Mouse (Mus musculus) brain, embryonic 14.5 days (tissue): ENCODE measurements at regions not wholly inside any gene's neighbourhood (a gene's known extent, or its start where the extent isn't known, plus 50 kb on each side); places are given as distances from the start of the nearest gene placed in this dataset.

Experiments
- DNase-seq: peaks from one replicate; pipeline ENCODE4 v3.0.0-alpha.2; 2011; ENCODE audit warnings: low read depth
- CTCF ChIP-seq: fragments of 200-500 bp; IDR thresholded peaks from 2 replicates; pipeline ENCODE4 v1.5.1; 2012; ENCODE audit warnings: inconsistent platforms, mild to moderate bottlenecking, moderate library complexity, borderline replicate concordance; ENCODE audit not compliant: insufficient read depth, insufficient read length; ENCODE audit errors: extremely low read depth
- POLR2A ChIP-seq: fragments of 200-500 bp; IDR thresholded peaks from 2 replicates; pipeline ENCODE4 v1.6.1; 2012; ENCODE audit warnings: mild to moderate bottlenecking, inconsistent platforms, borderline replicate concordance; ENCODE audit not compliant: poor library complexity, insufficient read depth, insufficient read length, severe bottlenecking; ENCODE audit errors: extremely low read depth

DNA sequence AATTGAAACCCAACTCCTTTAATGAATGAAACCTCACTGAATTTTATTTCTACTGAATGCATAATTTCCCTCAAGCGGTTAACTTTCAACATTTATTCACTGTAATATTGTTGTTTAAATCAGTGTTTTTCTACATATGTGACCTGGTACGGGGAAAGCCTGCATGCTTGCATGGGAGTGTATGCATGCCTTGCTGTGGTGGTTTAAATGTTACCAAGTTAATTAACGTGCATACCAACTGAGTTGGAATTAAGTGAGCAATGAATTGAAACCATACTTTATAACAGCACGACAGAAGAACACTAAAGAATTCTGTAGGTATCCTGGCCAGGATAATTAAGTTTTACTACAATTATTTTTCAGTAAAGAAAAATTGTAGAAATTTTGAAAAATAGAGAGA, 211.4 kb upstream of the Slc39a10 start:
- peak; percentile 58 for DNase-seq
- TF ChIP-seq CTCF (no peak), POLR2A (no peak)

- TF ChIP-seq CTCF: no peak
- DNase-seq: peak; percentile 73
Observed at GRCm38 (mm10) chr1:47103321-47103988, 210.8 kb upstream of the Slc39a10 start.

DNA sequence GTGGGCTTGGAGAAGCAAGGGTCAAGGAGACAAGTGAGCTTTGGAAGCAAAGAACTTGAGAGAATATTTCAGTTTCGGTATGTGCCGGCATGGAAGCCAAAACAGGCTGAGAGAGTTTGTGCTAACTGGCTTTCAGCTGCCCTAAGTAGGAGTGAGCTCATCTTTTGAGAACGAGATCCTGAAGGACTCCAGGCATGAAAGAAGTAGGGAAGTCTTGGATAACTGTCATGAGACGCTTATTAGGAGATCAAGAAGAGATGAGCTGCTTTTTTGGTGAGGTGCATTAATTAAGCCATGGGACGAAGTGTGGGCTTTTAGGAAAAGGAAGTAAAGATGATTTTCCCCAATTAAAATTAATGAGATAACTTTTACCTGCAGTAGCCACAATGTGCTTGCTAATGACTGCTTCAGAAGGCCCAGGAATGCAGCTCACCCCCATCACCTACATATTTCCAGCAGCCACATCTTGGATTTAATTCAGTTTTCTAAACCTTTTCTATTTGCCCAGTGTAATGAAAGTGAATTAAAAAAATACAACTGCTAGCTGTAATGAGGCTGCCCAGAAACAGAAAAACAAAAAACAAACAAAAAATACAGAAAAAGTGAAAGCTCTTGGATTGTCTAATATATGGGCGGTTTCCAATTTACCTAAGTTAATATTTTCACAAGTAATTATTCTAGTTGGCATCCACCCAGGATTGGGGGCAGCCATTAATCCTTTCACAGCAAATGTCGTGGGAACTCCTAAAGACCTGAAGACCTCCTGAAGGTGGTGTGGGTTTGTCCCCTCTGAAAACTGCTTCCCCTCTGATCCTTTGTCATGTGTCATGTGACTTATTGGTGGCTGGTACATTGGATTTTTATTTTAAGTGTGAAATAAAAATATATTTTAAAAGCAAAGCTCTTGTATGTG, 204.7 kb upstream of the Slc39a10 start:
- peak; percentile 71 for DNase-seq
- TF ChIP-seq POLR2A: no peak
- no peak for TF ChIP-seq CTCF

- no peak for TF ChIP-seq POLR2A
- peak; percentile 66 for DNase-seq
Observed at GRCm38 (mm10) chr1:47094498-47094897, 201.8 kb upstream of the Slc39a10 start.

DNA sequence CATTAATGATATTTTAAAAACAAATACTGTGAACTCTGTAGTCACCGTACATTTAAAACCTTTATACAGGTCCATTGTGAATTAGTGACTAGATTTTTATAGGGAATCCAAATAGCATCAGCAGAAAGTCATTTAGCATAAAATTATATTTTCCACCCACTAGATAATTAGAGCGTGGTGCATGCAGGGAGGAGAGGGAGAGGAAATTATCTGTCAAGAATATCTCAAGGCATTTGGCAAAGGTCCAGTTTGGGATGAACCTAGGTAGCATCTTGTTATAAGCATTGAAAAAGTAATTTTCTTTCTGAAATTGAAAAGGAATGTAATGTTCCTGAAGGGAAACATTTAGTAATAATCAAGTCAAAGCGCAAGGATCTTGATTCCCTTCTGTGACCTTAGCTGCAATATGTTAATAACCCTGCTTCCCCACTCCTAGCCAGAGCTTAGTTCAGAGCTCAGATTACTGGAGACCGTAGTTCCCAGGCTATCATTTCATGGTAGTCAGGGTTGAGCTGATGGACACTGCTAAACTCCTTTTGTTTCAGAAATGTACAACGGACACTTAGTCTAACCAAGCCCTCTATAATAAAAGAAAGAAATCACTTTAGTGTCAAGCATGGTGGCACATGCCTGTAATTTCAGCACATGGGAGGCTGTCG, 200.8 kb upstream of the Slc39a10 start:
- peak; percentile 78 for DNase-seq
- no peak for TF ChIP-seq CTCF
- TF ChIP-seq POLR2A: no peak

DNA sequence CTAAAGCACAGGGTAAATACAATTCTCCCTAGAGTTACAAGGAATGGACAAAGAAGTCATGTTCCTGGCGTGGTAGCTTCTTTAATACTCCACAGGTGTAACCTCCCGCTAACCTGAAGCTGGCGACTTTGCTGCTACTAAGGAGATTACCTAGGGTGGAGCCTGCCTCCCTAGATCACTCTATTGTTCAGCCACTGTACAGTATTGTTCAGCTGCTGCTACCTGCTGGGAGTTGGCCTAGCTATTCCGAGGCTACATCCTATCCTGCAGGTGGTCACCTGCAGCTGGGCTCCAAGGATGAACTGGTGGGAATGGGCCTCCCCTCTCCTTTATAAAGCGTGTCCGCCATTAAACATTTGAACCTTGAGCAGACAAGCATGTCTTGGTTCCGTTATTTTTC, 183.8 kb upstream of the Slc39a10 start:
- no peak for DNase-seq
- TF ChIP-seq POLR2A (no peak), CTCF (no peak)

DNA sequence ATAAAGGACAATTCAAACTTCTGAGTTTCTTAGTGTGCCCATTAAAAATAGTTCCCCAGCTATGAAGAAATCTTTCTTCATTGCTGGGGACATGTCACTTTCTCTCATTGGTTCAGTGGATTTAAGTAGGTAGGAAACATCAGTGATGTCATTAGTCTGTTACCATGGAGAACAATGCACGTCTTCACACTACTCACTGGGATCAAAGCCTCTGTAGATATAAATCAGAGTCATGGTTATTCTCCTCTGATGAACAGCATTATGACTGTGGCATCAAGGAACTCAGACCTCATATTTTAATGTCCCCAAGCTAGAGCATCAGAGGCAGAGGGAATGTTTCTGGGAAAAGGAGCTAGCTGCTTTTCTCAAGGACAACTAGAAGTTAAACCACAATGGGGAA, 165.5 kb upstream of the Slc39a10 start:
- DNase-seq: no peak
- TF ChIP-seq POLR2A: no peak

DNA sequence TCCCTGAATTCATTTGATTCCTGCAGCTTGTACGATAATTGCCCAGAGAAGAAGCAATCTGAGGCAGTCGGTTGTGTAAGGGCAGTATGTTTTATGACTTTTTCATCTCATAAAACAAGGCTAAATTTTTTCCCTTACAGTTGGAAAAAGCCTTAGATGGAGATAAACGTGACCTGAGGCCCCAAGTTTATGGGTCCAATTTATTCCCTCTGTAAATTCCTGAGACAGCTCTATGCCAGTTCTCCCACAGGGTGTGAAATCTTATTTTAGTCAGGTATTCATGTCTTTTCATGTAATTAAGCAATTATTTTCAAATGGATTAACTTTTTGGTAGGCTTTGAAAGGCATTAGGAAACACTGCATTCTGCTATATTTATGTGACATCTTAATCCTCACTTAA, 164.7 kb upstream of the Slc39a10 start:
- peak; percentile 4 for DNase-seq
- TF ChIP-seq POLR2A (no peak), CTCF (no peak)

GRCm38 (mm10) chr1:47051109-47051508, 158.5 kb upstream of the Slc39a10 start:
- TF ChIP-seq POLR2A: no peak
- TF ChIP-seq CTCF: no peak
- DNase-seq: no peak

DNA sequence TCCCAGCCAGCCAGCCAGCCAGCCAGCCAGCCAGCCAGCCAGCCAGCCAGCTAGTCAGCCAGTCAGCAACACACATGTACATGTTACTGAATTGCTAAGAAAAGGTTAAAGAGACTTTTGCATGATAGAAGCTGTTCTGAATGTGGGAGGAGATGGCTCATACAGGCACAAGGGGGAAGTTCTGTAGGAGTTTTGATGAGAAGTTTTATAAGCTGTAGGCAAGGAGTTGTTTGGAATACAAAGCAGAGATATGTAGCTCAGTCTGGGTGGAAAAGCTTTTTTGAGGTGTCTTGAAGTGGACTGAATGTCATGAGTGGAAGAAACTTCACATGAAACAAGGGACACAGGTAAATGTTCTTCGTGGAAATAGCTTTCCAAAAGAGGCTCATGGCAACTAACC, 157.8 kb upstream of the Slc39a10 start:
- DNase-seq: no peak
- TF ChIP-seq POLR2A: no peak
- no peak for TF ChIP-seq CTCF

- no peak for TF ChIP-seq CTCF
- no peak for TF ChIP-seq POLR2A
Observed at GRCm38 (mm10) chr1:47037576-47037975, 144.9 kb upstream of the Slc39a10 start.

GRCm38 (mm10) chr1:47019356-47019755, 126.7 kb upstream of the Slc39a10 start:
- peak; percentile 48 for DNase-seq
- TF ChIP-seq CTCF: no peak

More at GRCm38 (mm10) chr1:47037576-47037975, 144.9 kb upstream of the Slc39a10 start:
- DNase-seq: peak; percentile 18

- DNase-seq: no peak
- TF ChIP-seq CTCF (no peak), POLR2A (no peak)
Observed at GRCm38 (mm10) chr1:47014526-47014925, 121.9 kb upstream of the Slc39a10 start.
